Comparison of ENCODE assay signal across 20 mouse cellular contexts in the genomic region with DNA sequence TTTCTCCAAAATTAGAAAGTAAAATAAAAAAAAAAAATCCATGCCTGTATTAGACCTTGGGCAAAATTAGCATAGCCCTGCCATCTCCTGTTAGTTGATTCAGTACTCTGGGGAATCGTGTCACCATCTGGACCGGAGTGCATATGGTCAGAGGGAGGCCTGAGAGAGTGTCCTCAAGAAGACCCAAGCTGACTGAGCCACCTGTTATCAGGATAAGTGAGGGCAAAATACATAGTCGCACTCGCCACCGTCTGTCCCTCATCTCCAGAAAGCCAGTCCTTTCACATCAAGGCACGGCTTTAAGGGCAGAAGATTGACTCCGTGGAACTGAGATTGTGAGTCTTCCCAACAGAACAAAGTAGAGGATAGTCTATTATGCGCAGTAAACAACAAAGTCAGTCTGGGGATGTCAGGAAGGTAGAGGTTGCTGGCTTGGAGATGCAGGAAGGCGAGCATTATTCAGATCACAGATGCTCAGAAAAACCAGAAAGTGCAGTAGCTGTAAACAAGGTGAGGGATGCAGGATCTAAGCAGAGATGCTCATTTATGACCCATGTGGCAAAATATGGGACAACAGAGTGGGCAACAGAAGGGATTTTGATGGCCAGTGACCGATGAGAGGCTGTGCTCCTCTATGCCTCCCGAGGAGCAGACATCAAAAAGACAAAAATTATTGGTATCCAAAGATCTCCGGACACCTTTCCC.
DNase-seq lines count a peak whose midpoint lies in the region; ATAC-seq lines count a peak whose summit lies in the region.
"Had no signal": no experiment of that assay in that cellular context is flagged by ENCODE, and none has a peak within 500 bp of the region (broad histone marks: within the 10 kb centered on the region; RNA-seq: fewer than 3 reads in every experiment).

No protein-coding gene starts in this region.

- H3K4me2 ChIP-seq in hindbrain, embryonic 15.5 days, result no peak overlapping the region
- no peak overlapping the region for H3K4me2 ChIP-seq in hindbrain, embryonic 14.5 days (replicated peaks)
- H3K4me2 ChIP-seq: liver, embryonic 11.5 days had no signal

- DNase-seq in hindbrain, embryonic 14.5 days (ENCODE audit: low spot score), result no peak
- peak; percentile 99 for DNase-seq in brain, adult 2 months (ENCODE audit: low read depth, low spot score)
- peak; percentile 85 to 93 for DNase-seq in cerebellum, adult 18-20 months
- DNase-seq in cerebellum, postnatal 14 days, result peak; percentile 80 to 88
- DNase-seq in spleen, postnatal 4 days (ENCODE audit: low spot score in 2 of 2), result no peak
- no peak for DNase-seq in thymus, postnatal 4 days
- no peak for DNase-seq in layer of hippocampus, postnatal 25 days (ENCODE audit: extremely low spot score in 1 of 2, low spot score in 1 of 2)
- DNase-seq: forebrain, postnatal 0 days; kidney, adult 18-20 months; layer of hippocampus, adult 9-11 months; liver, postnatal 0 days; right cerebral cortex, postnatal 14 days; thymus, postnatal 14 days had no signal

- no peaks in the 10 kb centered on the region for H3K27me3 ChIP-seq in hindbrain, embryonic 15.5 days
- H3K27me3 ChIP-seq in hindbrain, embryonic 14.5 days (ENCODE audit: control insufficient read depth, insufficient read depth, low read length), result no peaks in the 10 kb centered on the region

- 0 out of 2 replicates have a peak, but pooled peaks have one; percentile 38 for ATAC-seq in hindbrain, embryonic 15.5 days (ENCODE audit: low FRiP score, low read depth)
- no peak for ATAC-seq in hindbrain, embryonic 14.5 days (ENCODE audit: low FRiP score)
- ATAC-seq: CD4-positive, CD25-positive, alpha-beta regulatory T cell, adult 4 months; forebrain, postnatal 0 days; inflammation-experienced regulatory T-cells, adult 6 months; liver, postnatal 0 days; lung, postnatal 0 days had no signal

- no peaks in the 10 kb centered on the region for H3K4me1 ChIP-seq in hindbrain, embryonic 15.5 days (replicated peaks)
- H3K4me1 ChIP-seq in hindbrain, embryonic 14.5 days (replicated peaks; ENCODE audit: control insufficient read depth, insufficient read depth, low read length), result no peaks in the 10 kb centered on the region

- H3K9me3 ChIP-seq in hindbrain, embryonic 15.5 days, result no peaks in the 10 kb centered on the region
- no peaks in the 10 kb centered on the region for H3K9me3 ChIP-seq in hindbrain, embryonic 14.5 days (ENCODE audit: control insufficient read depth, low read length)

- H3K36me3 ChIP-seq in hindbrain, embryonic 15.5 days, result no peaks in the 10 kb centered on the region
- H3K36me3 ChIP-seq in hindbrain, embryonic 14.5 days (replicated peaks; ENCODE audit: control insufficient read depth, insufficient read depth), result no peaks in the 10 kb centered on the region

- no peak overlapping the region for H3K4me3 ChIP-seq in hindbrain, embryonic 15.5 days
- no peak overlapping the region for H3K4me3 ChIP-seq in hindbrain, embryonic 14.5 days (replicated peaks; ENCODE audit: low read length)

- H3K27ac ChIP-seq in hindbrain, embryonic 15.5 days (replicated peaks), result no peak overlapping the region
- no peak overlapping the region for H3K27ac ChIP-seq in hindbrain, embryonic 14.5 days
- H3K27ac ChIP-seq: kidney, postnatal 0 days; macrophage had no signal

- no peak overlapping the region for H3K9ac ChIP-seq in hindbrain, embryonic 15.5 days
- H3K9ac ChIP-seq in hindbrain, embryonic 14.5 days, result no peak overlapping the region
- H3K9ac ChIP-seq: forebrain, postnatal 0 days; liver, postnatal 0 days had no signal

- 85% methylated on average over 12 of the region's 12 CpGs for WGBS in hindbrain, embryonic 15.5 days
- 88% methylated on average over 12 of the region's 12 CpGs for WGBS in hindbrain, embryonic 14.5 days

Comparison
In these comparisons a context has a peak if more than half of its experiments do, and no peak if none do; other contexts are left out.
1. DNase-seq: peak in brain, adult 2 months (single experiment), cerebellum, adult 18-20 months (2 of 2) and cerebellum, postnatal 14 days (2 of 2); none in hindbrain, embryonic 14.5 days (single experiment), spleen, postnatal 4 days (0 of 2), thymus, postnatal 4 days (single experiment) and layer of hippocampus, postnatal 25 days (0 of 2).